18 mouse cellular contexts compared by ENCODE assay signal in the genomic region with DNA sequence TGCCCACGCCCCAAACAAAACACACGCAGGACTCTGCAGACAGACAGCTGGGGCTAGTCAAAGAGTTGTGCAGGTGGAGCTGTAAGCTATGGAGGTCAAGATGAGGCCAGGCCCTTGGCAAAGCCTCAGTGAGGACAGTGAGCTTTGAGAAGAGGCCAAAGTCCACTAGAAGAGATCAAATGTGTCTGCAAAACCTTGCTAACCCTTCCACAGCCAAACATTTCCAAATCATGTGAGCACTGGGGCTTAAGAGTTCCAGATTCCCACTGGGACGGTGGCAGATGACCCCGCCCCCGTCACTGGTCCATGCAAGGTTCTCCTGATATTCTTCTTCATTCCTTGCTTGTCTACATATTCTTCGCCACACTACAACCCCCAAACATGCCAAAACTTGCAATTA. TPM values are rescaled to one million over a fixed set of nuclear protein-coding genes. Genes with fewer than 3 reads are reported as not detected.
DNase-seq lines count a peak whose midpoint lies in the region; ATAC-seq and TF ChIP-seq lines count a peak whose summit lies in the region.
"Had no signal": no experiment of that assay in that cellular context is flagged by ENCODE, and none has a peak within 500 bp of the region (broad histone marks: within the 10 kb centered on the region; RNA-seq: fewer than 3 reads in every experiment).

No protein-coding gene starts in this region.

- no peak overlapping the region for H3K27ac ChIP-seq in liver, postnatal 0 days (ENCODE audit: low read depth)
- H3K27ac ChIP-seq in liver, embryonic 11.5 days (ENCODE audit: low read depth, low read length), result no peak overlapping the region
- H3K27ac ChIP-seq: embryonic facial prominence, embryonic 13.5 days; forebrain, embryonic 12.5 days; heart, embryonic 10.5 days; hindbrain, embryonic 10.5 days; hindbrain, embryonic 14.5 days had no signal

- H3K27me3 ChIP-seq in liver, postnatal 0 days (ENCODE audit: insufficient read depth, low read length), result no peaks in the 10 kb centered on the region
- no peaks in the 10 kb centered on the region for H3K27me3 ChIP-seq in liver, embryonic 11.5 days (replicated peaks; ENCODE audit: control insufficient read depth, insufficient read depth, low read length)

- no peaks in the 10 kb centered on the region for H3K9me3 ChIP-seq in liver, postnatal 0 days (ENCODE audit: low read length)
- no peaks in the 10 kb centered on the region for H3K9me3 ChIP-seq in liver, embryonic 11.5 days (ENCODE audit: control insufficient read depth, low read length)
- H3K9me3 ChIP-seq: embryonic facial prominence, embryonic 13.5 days; forebrain, embryonic 12.5 days; heart, embryonic 10.5 days; hindbrain, embryonic 10.5 days had no signal

- H3K4me2 ChIP-seq in liver, postnatal 0 days (ENCODE audit: low read depth, low read length), result no peak overlapping the region
- H3K4me2 ChIP-seq in liver, embryonic 11.5 days, result no peak overlapping the region
- H3K4me2 ChIP-seq: embryonic facial prominence, embryonic 13.5 days; forebrain, embryonic 12.5 days; hindbrain, embryonic 14.5 days had no signal

- TF ChIP-seq CTCF in liver, postnatal 0 days (IDR thresholded peaks at IDR 0.05; ENCODE audit: low read depth), result no peak

- H3K9ac ChIP-seq in liver, postnatal 0 days (replicated peaks), result no peak overlapping the region
- H3K9ac ChIP-seq in liver, embryonic 11.5 days (ENCODE audit: low read depth, low read length), result no peak overlapping the region
- H3K9ac ChIP-seq: embryonic facial prominence, embryonic 13.5 days; forebrain, embryonic 12.5 days; forebrain, postnatal 0 days; hindbrain, embryonic 14.5 days had no signal

- ATAC-seq in liver, postnatal 0 days, result 0 out of 2 replicates have a peak, but pooled peaks have one; percentile 10
- no peak for ATAC-seq in liver, embryonic 11.5 days (replicated peaks; ENCODE audit: low FRiP score)
- ATAC-seq: forebrain, postnatal 0 days had no signal

- no peaks in the 10 kb centered on the region for H3K36me3 ChIP-seq in liver, postnatal 0 days (replicated peaks; ENCODE audit: insufficient read depth, low read length)
- H3K36me3 ChIP-seq in liver, embryonic 11.5 days (ENCODE audit: control insufficient read depth, insufficient read depth, low read length), result no peaks in the 10 kb centered on the region
- H3K36me3 ChIP-seq: embryonic facial prominence, embryonic 13.5 days; forebrain, embryonic 12.5 days; heart, embryonic 10.5 days; hindbrain, embryonic 10.5 days had no signal

- 67% methylated on average over 6 of the region's 6 CpGs for WGBS in liver, postnatal 0 days (ENCODE audit: insufficient replicate concordance)
- WGBS in liver, embryonic 11.5 days, result 73% methylated on average over 6 of the region's 6 CpGs

- H3K4me3 ChIP-seq in liver, postnatal 0 days (ENCODE audit: low read depth, low read length), result no peak overlapping the region
- no peak overlapping the region for H3K4me3 ChIP-seq in liver, embryonic 11.5 days (ENCODE audit: low read depth, low read length)
- H3K4me3 ChIP-seq: embryonic facial prominence, embryonic 13.5 days; forebrain, embryonic 12.5 days; hindbrain, embryonic 10.5 days had no signal

- DNase-seq in heart, postnatal 25 days (ENCODE audit: low spot score), result peak; percentile 0
- DNase-seq in heart, postnatal 36 days, result no peak
- peak; percentile 77 to 79 for DNase-seq in kidney, adult 8-10 months
- DNase-seq in kidney, postnatal 10 days, result no peak
- DNase-seq in liver, postnatal 0 days, result no peak
- no peak for DNase-seq in liver, embryonic 11.5 days (ENCODE audit: low spot score)
- no peak for DNase-seq in gastrocnemius, adult 8-10 months (ENCODE audit: low spot score in 2 of 2)
- DNase-seq: gastrocnemius, postnatal 25 days had no signal

- intact Hi-C loops in heart, postnatal 25 days (cut with DNase I), result loop anchor here (2.0 kb wide), 2 partner anchors 33 to 61 kb away; no protein-coding TSS in a partner anchor
- intact Hi-C loops in heart, postnatal 36 days (cut with DNase I), result loop anchor here (1.0 to 2.0 kb wide), 2 partner anchors 34 to 61 kb away; no protein-coding TSS in a partner anchor

- H3K4me1 ChIP-seq in liver, postnatal 0 days (ENCODE audit: insufficient read depth), result peaks cover 18% of the 10 kb centered on the region
- H3K4me1 ChIP-seq in liver, embryonic 11.5 days (replicated peaks; ENCODE audit: control insufficient read depth, insufficient read depth, low read length), result peaks cover 6% of the 10 kb centered on the region; the same call in 1 of the 2 replicates
- H3K4me1 ChIP-seq: embryonic facial prominence, embryonic 13.5 days; forebrain, embryonic 12.5 days; hindbrain, embryonic 10.5 days had no signal

- TF ChIP-seq EP300 in liver, postnatal 0 days (IDR thresholded peaks at IDR 0.05; ENCODE audit: low read depth), result no peak

RNA-seq across cellular contexts. Expression of a gene that starts 16.1 kb away (rescaled TPM):
- total RNA-seq in heart, postnatal 25 days (2021), result 10 to 100 TPM; 15.8 to 16.7 TPM
- total RNA-seq in heart, postnatal 36 days (2021), result 10 to 100 TPM; 16.0 to 23.1 TPM
- polyA plus RNA-seq in liver, postnatal 0 days (2015; fragmentation: Nextera tagmentation; extraction: Ambion mirVana), result 0.89 and 1.1 TPM in 2 replicates
- 1.5 and 2.0 TPM in 2 replicates for polyA plus RNA-seq in liver, embryonic 11.5 days (2014; fragmentation: Nextera tagmentation; extraction: Ambion mirVana)
- total RNA-seq in gastrocnemius, adult 8-10 months (2022), result 1 to 10 TPM; 2.6 to 3.3 (median 2.8) TPM

RNA-seq across cellular contexts. Expression of a gene that starts 26.4 kb away (rescaled TPM):
- total RNA-seq in heart, postnatal 25 days (2021), result 1 to 10 TPM; 1.1 to 1.4 TPM
- 1 to 10 TPM; 1.7 to 1.9 TPM for total RNA-seq in heart, postnatal 36 days (2021)
- polyA plus RNA-seq in liver, postnatal 0 days (2015; fragmentation: Nextera tagmentation; extraction: Ambion mirVana), result 13.3 and 14.0 TPM in 2 replicates
- 5.1 and 5.2 TPM in 2 replicates for polyA plus RNA-seq in liver, embryonic 11.5 days (2014; fragmentation: Nextera tagmentation; extraction: Ambion mirVana)
- under 1 TPM; 0.13 to 0.27 (median 0.21) TPM for total RNA-seq in gastrocnemius, adult 8-10 months (2022)

RNA-seq across cellular contexts. Expression of a gene that starts 50.2 kb away (rescaled TPM):
- not detected for total RNA-seq in heart, postnatal 25 days (2021)
- not detected for total RNA-seq in heart, postnatal 36 days (2021)
- not detected in 2 replicates for polyA plus RNA-seq in liver, postnatal 0 days (2015; fragmentation: Nextera tagmentation; extraction: Ambion mirVana)
- polyA plus RNA-seq in liver, embryonic 11.5 days (2014; fragmentation: Nextera tagmentation; extraction: Ambion mirVana), result not detected in 2 replicates
- not detected for total RNA-seq in gastrocnemius, adult 8-10 months (2022)
- total RNA-seq: gastrocnemius, adult 18-20 months; granulocyte monocyte progenitor cell, adult 5-6 weeks; heart, postnatal 10 days had no signal
- polyA plus RNA-seq: embryonic facial prominence, embryonic 13.5 days; heart, embryonic 10.5 days; heart, embryonic 14.5 days had no signal

Comparison
In these comparisons a context has a peak if more than half of its experiments do, and no peak if none do; other contexts are left out.
1. DNase-seq: peak in heart, postnatal 25 days (single experiment) and kidney, adult 8-10 months (2 of 2); none in heart, postnatal 36 days (0 of 2), kidney, postnatal 10 days (single experiment), liver, postnatal 0 days (single experiment), liver, embryonic 11.5 days (single experiment) and gastrocnemius, adult 8-10 months (0 of 2).